Mouse (Mus musculus): ENCODE data around the gene Ppp1r1c. TPM values are rescaled to one million over a fixed set of nuclear protein-coding genes. Genes with fewer than 3 reads are reported as not detected.

Ppp1r1c gene
- 11.2 and 19.4 TPM in 2 replicates for polyA plus RNA-seq (2016; fragmentation: Nextera tagmentation; extraction: Ambion mirVana)

GRCm38 (mm10) chr2:79707575-79707974 lies at the start of gene Ppp1r1c:
Ppp1r1c (plus strand) TSS chr2:79707780.
- no peak; the same call in 1 of the 2 replicates for ATAC-seq (ENCODE audit: low FRiP score)
- H3K4me3 ChIP-seq, result no peak within 1 kb of the TSS
- H3K9ac ChIP-seq, result no peak within 1 kb of the TSS
- no peak within 1 kb of the TSS for H3K4me2 ChIP-seq (replicated peaks)
- WGBS, result 84% methylated on average over 6 of the region's 6 CpGs
- no peak within 1 kb of the TSS; the same call in 1 of the 2 replicates for H3K27ac ChIP-seq
- H3K4me1 ChIP-seq, result no peaks in the 10 kb centered on the region
- H3K9me3 ChIP-seq (replicated peaks), result no peaks in the 10 kb centered on the region
- no peaks in the 10 kb centered on the region for H3K36me3 ChIP-seq
- no peaks in the 10 kb centered on the region for H3K27me3 ChIP-seq

- Histone ChIP-seq H3K27me3 (no peaks in the 10 kb centered on the region), H3K36me3 (peaks cover 35% of the 10 kb centered on the region), H3K27ac (no peak overlapping the region), H3K9me3 (replicated peaks) (no peaks in the 10 kb centered on the region), H3K4me3 (no peak overlapping the region), H3K4me2 (replicated peaks) (no peak overlapping the region), H3K9ac (no peak overlapping the region), H3K4me1 (no peaks in the 10 kb centered on the region)
- 69% methylated on average over 12 of the region's 12 CpGs for WGBS
- ATAC-seq (ENCODE audit: low FRiP score), result no peak
Measured at GRCm38 (mm10) chr2:79660417-79661185, 47.0 kb upstream of the Ppp1r1c start.

GRCm38 (mm10) chr2:79661486-79662104 lies 46.0 kb upstream of the Ppp1r1c start:
- ATAC-seq (ENCODE audit: low FRiP score), result no peak
- no peak overlapping the region for H3K27ac ChIP-seq
- peaks cover 35% of the 10 kb centered on the region for H3K36me3 ChIP-seq
- no peaks in the 10 kb centered on the region for H3K27me3 ChIP-seq
- WGBS, result 56% methylated on average over 7 of the region's 7 CpGs
- H3K9ac ChIP-seq, result no peak overlapping the region
- no peaks in the 10 kb centered on the region for H3K9me3 ChIP-seq (replicated peaks)
- H3K4me1 ChIP-seq, result no peaks in the 10 kb centered on the region
- no peak overlapping the region for H3K4me2 ChIP-seq (replicated peaks)
- H3K4me3 ChIP-seq, result no peak overlapping the region

GRCm38 (mm10) chr2:79664532-79665286 lies 42.9 kb upstream of the Ppp1r1c start:
- no peak for ATAC-seq (ENCODE audit: low FRiP score)
- WGBS, result 66% methylated on average over 3 of the region's 3 CpGs
- H3K9me3 ChIP-seq (replicated peaks), result no peaks in the 10 kb centered on the region

DNA sequence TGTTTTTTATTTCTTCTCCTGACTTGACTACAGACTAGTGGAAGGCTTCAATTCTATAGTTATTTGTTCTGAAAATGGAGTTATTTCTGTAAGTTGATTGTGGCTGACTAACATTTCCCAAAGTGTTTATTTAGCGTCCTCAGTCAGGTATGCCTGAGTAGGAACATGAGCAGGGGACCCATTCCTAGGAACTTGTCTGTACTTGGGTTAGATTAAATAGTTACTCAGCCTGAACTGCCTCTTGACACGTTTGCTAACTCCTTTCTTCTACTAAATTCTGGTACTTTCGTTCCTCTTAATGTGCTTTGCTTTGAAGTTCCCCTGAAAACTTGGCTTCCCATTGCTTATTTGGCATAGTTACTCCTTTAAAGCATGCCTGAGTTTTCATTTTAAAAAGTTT lies 42.1 kb upstream of the Ppp1r1c start:
- Histone ChIP-seq H3K9ac (no peak overlapping the region), H3K4me1 (no peaks in the 10 kb centered on the region), H3K9me3 (replicated peaks) (no peaks in the 10 kb centered on the region), H3K27me3 (no peaks in the 10 kb centered on the region), H3K4me3 (no peak overlapping the region), H3K4me2 (replicated peaks) (no peak overlapping the region), H3K27ac (no peak overlapping the region), H3K36me3 (peaks cover 8% of the 10 kb centered on the region; the same call in 1 of the 2 replicates)
- no peak for ATAC-seq (ENCODE audit: low FRiP score)
- 67% methylated on average over 3 of the region's 3 CpGs for WGBS

More at GRCm38 (mm10) chr2:79664532-79665286, 42.9 kb upstream of the Ppp1r1c start:
- Histone ChIP-seq H3K4me1 (no peaks in the 10 kb centered on the region), H3K4me3 (no peak overlapping the region), H3K4me2 (replicated peaks) (no peak overlapping the region), H3K27me3 (no peaks in the 10 kb centered on the region), H3K9ac (no peak overlapping the region), H3K27ac (no peak overlapping the region), H3K36me3 (peaks cover 9% of the 10 kb centered on the region)

DNA sequence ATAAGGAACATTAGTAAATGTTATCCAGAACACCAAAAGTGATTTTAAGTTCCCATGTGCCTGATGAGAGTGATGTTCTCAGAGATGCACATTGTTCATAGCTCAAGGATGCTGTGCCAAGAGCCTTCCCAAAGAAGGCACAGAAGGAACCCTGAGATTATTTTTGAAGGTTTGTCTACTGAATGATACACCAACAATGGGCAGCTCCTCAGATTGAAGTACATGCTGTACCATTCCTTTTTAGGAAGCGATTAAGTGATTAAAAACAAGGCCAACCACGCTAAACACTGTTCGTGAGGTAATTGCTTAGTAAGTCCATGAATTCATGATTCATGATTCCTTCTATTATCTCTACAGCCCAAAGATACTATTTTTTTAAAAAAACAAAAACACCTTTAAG lies 32.3 kb upstream of the Ppp1r1c start:
- H3K9ac ChIP-seq, result no peak overlapping the region
- no peaks in the 10 kb centered on the region for H3K4me1 ChIP-seq
- H3K4me2 ChIP-seq (replicated peaks), result no peak overlapping the region
- 93% methylated on average over 3 of the region's 3 CpGs for WGBS
- H3K4me3 ChIP-seq, result no peak overlapping the region
- no peaks in the 10 kb centered on the region for H3K9me3 ChIP-seq (replicated peaks)
- no peaks in the 10 kb centered on the region for H3K27me3 ChIP-seq
- ATAC-seq (ENCODE audit: low FRiP score), result no peak
- H3K27ac ChIP-seq, result no peak overlapping the region
- H3K36me3 ChIP-seq, result no peaks in the 10 kb centered on the region

DNA sequence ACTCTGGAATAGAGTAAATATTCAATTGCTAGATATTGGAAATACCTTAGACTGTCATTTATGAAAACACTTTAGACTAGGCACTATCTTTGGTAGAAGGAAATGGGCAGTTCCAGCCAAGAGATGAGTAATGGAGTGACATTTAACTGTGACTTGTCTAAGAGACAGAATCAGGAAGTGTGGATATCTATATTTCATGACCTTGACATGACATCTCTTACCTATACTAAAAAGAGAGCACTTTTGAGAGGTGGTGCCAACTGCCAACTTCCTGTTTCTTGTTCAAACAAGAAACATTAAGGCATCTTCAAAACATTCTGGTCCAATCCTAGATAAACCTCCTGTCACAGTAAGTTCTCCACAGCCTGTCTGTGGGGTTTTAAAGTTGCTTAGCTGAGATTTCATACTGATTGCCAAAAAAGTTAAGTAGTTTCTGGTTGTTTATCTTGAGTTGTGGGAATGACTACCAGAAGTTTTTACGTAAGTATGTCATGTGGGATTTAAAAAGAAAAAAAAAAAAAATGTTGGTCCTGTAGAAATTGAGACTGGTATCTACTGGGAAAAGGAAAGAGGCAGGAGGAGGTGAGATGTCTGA lies 29.8 kb upstream of the Ppp1r1c start:
- no peak overlapping the region for H3K9ac ChIP-seq
- no peak overlapping the region for H3K27ac ChIP-seq
- 93% methylated on average over 1 of the region's 1 CpGs for WGBS
- no peaks in the 10 kb centered on the region for H3K4me1 ChIP-seq
- H3K4me2 ChIP-seq (replicated peaks), result no peak overlapping the region
- no peaks in the 10 kb centered on the region for H3K27me3 ChIP-seq
- H3K36me3 ChIP-seq, result no peaks in the 10 kb centered on the region
- H3K9me3 ChIP-seq (replicated peaks), result no peaks in the 10 kb centered on the region
- no peak for ATAC-seq (ENCODE audit: low FRiP score)
- H3K4me3 ChIP-seq, result no peak overlapping the region

DNA sequence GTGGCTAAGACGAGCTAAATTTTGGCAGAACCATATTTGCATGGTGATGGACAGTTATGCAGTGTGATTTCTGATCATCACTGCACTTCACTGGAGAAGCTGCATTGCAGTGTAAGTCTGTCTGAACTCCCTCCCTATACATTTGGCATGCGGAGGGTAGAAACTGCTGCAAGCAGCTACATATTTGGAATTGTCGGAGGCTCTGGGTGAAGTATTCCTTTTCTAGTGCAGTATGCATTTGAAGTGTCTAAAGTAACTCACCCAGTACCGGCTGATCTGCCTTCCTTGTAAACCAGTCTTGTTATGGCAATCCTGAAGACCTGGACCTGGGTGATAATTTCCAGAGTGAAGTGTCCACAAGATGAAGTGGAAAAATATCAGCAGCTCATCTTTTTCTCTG lies 25.9 kb upstream of the Ppp1r1c start:
- H3K4me2 ChIP-seq (replicated peaks), result no peak overlapping the region
- 88% methylated on average over 4 of the region's 4 CpGs for WGBS
- H3K4me1 ChIP-seq, result no peaks in the 10 kb centered on the region
- no peak for ATAC-seq (ENCODE audit: low FRiP score)
- no peak overlapping the region for H3K4me3 ChIP-seq
- no peak overlapping the region for H3K27ac ChIP-seq
- no peak overlapping the region for H3K9ac ChIP-seq
- H3K36me3 ChIP-seq, result no peaks in the 10 kb centered on the region
- H3K27me3 ChIP-seq, result no peaks in the 10 kb centered on the region
- no peaks in the 10 kb centered on the region for H3K9me3 ChIP-seq (replicated peaks)

GRCm38 (mm10) chr2:79683258-79683657 lies 24.3 kb upstream of the Ppp1r1c start:
- no peaks in the 10 kb centered on the region for H3K36me3 ChIP-seq
- H3K27me3 ChIP-seq, result no peaks in the 10 kb centered on the region
- H3K9ac ChIP-seq, result no peak overlapping the region
- H3K27ac ChIP-seq, result no peak overlapping the region
- no peaks in the 10 kb centered on the region for H3K4me1 ChIP-seq
- no peak overlapping the region for H3K4me3 ChIP-seq
- no peak for ATAC-seq (ENCODE audit: low FRiP score)
- no peak overlapping the region for H3K4me2 ChIP-seq (replicated peaks)
- 83% methylated on average over 4 of the region's 4 CpGs for WGBS
- H3K9me3 ChIP-seq (replicated peaks), result no peaks in the 10 kb centered on the region

DNA sequence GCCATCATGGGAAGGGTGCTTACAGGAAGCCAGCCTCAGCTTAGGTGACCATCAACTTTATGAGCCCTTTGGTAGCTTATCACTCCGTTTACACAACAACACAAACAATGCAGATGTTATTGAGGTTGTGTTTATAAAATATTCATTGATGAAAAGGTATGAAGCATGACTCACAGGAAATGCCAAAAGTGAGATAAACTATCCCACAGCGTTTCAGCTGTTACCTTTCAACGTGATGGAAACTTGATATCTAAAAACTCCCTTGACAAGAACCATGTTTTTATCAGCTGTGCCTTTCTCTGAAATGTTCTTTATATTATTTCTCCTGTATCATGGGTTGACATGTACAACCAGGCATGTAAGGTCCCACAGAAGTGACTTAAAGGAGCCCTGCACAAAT lies 16.7 kb upstream of the Ppp1r1c start:
- ATAC-seq (ENCODE audit: low FRiP score), result no peak

DNA sequence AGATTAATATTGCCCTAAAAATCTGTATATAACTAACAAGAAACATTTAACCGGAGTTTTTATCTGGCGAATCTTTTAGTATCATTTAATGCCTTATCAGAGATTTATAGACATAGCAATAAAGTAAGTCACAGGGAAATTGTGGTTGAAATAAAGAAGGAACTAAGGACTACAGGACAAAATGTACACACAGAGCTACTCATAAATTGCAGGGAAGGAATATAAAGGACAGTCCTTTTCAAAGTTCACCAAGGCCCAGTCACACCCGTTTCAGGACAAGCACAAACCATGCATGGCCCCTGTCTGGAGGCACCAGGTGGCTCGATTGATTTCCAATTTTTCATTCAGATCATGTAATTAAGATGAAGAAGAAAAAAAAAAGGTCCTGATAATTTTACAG lies 12.4 kb upstream of the Ppp1r1c start:
- Histone ChIP-seq H3K36me3 (no peaks in the 10 kb centered on the region), H3K4me1 (no peaks in the 10 kb centered on the region), H3K4me2 (replicated peaks) (no peak overlapping the region), H3K9me3 (replicated peaks) (no peaks in the 10 kb centered on the region), H3K27me3 (no peaks in the 10 kb centered on the region), H3K9ac (no peak overlapping the region), H3K4me3 (no peak overlapping the region), H3K27ac (no peak overlapping the region)
- ATAC-seq (ENCODE audit: low FRiP score), result no peak
- 91% methylated on average over 4 of the region's 4 CpGs for WGBS

More for the DNA sequence above, 16.7 kb upstream of the Ppp1r1c start:
- no peaks in the 10 kb centered on the region for H3K4me1 ChIP-seq
- no peak overlapping the region for H3K4me2 ChIP-seq (replicated peaks)
- H3K36me3 ChIP-seq, result no peaks in the 10 kb centered on the region
- no peaks in the 10 kb centered on the region for H3K9me3 ChIP-seq (replicated peaks)
- 73% methylated on average over 3 of the region's 3 CpGs for WGBS
- no peaks in the 10 kb centered on the region for H3K27me3 ChIP-seq
- no peak overlapping the region for H3K27ac ChIP-seq
- H3K4me3 ChIP-seq, result no peak overlapping the region
- H3K9ac ChIP-seq, result no peak overlapping the region

DNA sequence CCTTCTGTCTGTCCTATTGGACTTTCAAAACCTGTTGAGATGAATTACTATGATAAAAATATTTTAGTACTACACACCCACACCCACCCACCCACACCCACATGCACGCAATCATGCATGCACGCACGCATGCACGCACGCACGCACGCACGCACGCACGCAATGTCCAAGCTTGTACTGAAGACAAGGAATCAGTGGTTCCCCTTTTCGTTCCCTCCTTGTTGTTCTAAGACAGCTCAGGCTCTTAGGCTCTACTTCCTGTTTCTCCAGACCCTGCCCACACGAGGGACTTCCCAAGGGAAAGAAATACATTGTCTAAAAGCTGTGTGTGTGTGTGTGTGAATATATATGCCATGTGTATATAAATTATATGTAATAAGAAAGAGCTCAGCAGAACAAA lies 11.6 kb upstream of the Ppp1r1c start:
- no peak for ATAC-seq (ENCODE audit: low FRiP score)
- Histone ChIP-seq H3K27ac (no peak overlapping the region), H3K9me3 (replicated peaks) (no peaks in the 10 kb centered on the region), H3K27me3 (no peaks in the 10 kb centered on the region), H3K4me2 (replicated peaks) (no peak overlapping the region), H3K36me3 (no peaks in the 10 kb centered on the region), H3K9ac (no peak overlapping the region), H3K4me3 (no peak overlapping the region), H3K4me1 (no peaks in the 10 kb centered on the region)
- WGBS, result 91% methylated on average over 12 of the region's 12 CpGs

Measured in hindbrain, embryonic 12.5 days (tissue).